Mouse (Mus musculus): ENCODE measurements around the gene Jph2. TPM values are rescaled to one million over a fixed set of nuclear protein-coding genes. Genes with fewer than 3 reads are reported as not detected.

Jph2 gene
- polyA plus RNA-seq, 1 experiment from 2014 or later, result 0.20 TPM

- Histone ChIP-seq H3K4me2 (ENCODE audit: low read depth, low read length) (no peak overlapping the region), H3K4me3 (ENCODE audit: low read depth, low read length) (no peak overlapping the region), H3K9me3 (ENCODE audit: control insufficient read depth, low read length) (no peaks in the 10 kb centered on the region), H3K9ac (replicated peaks; ENCODE audit: low read depth, low read length) (no peak overlapping the region), H3K27ac (ENCODE audit: low read depth, low read length) (no peak overlapping the region), H3K4me1 (ENCODE audit: control insufficient read depth, insufficient read depth, low read length) (no peaks in the 10 kb centered on the region), H3K27me3 (ENCODE audit: control insufficient read depth, insufficient read depth, low read length) (peaks cover 13% of the 10 kb centered on the region), H3K36me3 (ENCODE audit: control insufficient read depth, insufficient read depth, low read length) (no peaks in the 10 kb centered on the region)
- no peak for ATAC-seq (ENCODE audit: low read depth)
- 93% methylated on average over 5 of the region's 5 CpGs for WGBS
These were observed 18.4 kb downstream of the Jph2 start for GRCm38 (mm10) chr2:163379366-163379765.

- Histone ChIP-seq H3K36me3 (ENCODE audit: control insufficient read depth, insufficient read depth, low read length) (no peaks in the 10 kb centered on the region), H3K27me3 (ENCODE audit: control insufficient read depth, insufficient read depth, low read length) (peaks cover 13% of the 10 kb centered on the region), H3K27ac (ENCODE audit: low read depth, low read length) (no peak overlapping the region), H3K9ac (replicated peaks; ENCODE audit: low read depth, low read length) (no peak overlapping the region), H3K4me2 (ENCODE audit: low read depth, low read length) (no peak overlapping the region), H3K4me1 (ENCODE audit: control insufficient read depth, insufficient read depth, low read length) (no peaks in the 10 kb centered on the region), H3K4me3 (ENCODE audit: low read depth, low read length) (no peak overlapping the region), H3K9me3 (ENCODE audit: control insufficient read depth, low read length) (no peaks in the 10 kb centered on the region)
- no peak for ATAC-seq (ENCODE audit: low read depth)
- WGBS, result 42% methylated on average over 33 of the region's 33 CpGs
These were observed 21.7 kb downstream of the Jph2 start for GRCm38 (mm10) chr2:163376082-163376481.

- H3K4me2 ChIP-seq (ENCODE audit: low read depth, low read length), result no peak overlapping the region
- no peak overlapping the region for H3K9ac ChIP-seq (replicated peaks; ENCODE audit: low read depth, low read length)
- peaks cover 13% of the 10 kb centered on the region for H3K27me3 ChIP-seq (ENCODE audit: control insufficient read depth, insufficient read depth, low read length)
- H3K4me1 ChIP-seq (ENCODE audit: control insufficient read depth, insufficient read depth, low read length), result no peaks in the 10 kb centered on the region
- H3K27ac ChIP-seq (ENCODE audit: low read depth, low read length), result no peak overlapping the region
- no peak overlapping the region for H3K4me3 ChIP-seq (ENCODE audit: low read depth, low read length)
- no peaks in the 10 kb centered on the region for H3K9me3 ChIP-seq (ENCODE audit: control insufficient read depth, low read length)
- WGBS, result 45% methylated on average over 32 of the region's 35 CpGs
- H3K36me3 ChIP-seq (ENCODE audit: control insufficient read depth, insufficient read depth, low read length), result no peaks in the 10 kb centered on the region
- no peak for ATAC-seq (ENCODE audit: low read depth)
These were observed 22.3 kb downstream of the Jph2 start for GRCm38 (mm10) chr2:163375468-163375867.

- H3K4me1 ChIP-seq (ENCODE audit: control insufficient read depth, insufficient read depth, low read length), result no peaks in the 10 kb centered on the region
- H3K9ac ChIP-seq (replicated peaks; ENCODE audit: low read depth, low read length), result no peak overlapping the region
- H3K27me3 ChIP-seq (ENCODE audit: control insufficient read depth, insufficient read depth, low read length), result peaks cover 13% of the 10 kb centered on the region
- H3K4me3 ChIP-seq (ENCODE audit: low read depth, low read length), result no peak overlapping the region
- no peak overlapping the region for H3K27ac ChIP-seq (ENCODE audit: low read depth, low read length)
- H3K4me2 ChIP-seq (ENCODE audit: low read depth, low read length), result no peak overlapping the region
- ATAC-seq (ENCODE audit: low read depth), result no peak
- 77% methylated on average over 1 of the region's 1 CpGs for WGBS
- no peaks in the 10 kb centered on the region for H3K36me3 ChIP-seq (ENCODE audit: control insufficient read depth, insufficient read depth, low read length)
- no peaks in the 10 kb centered on the region for H3K9me3 ChIP-seq (ENCODE audit: control insufficient read depth, low read length)
These were observed 25.2 kb downstream of the Jph2 start for GRCm38 (mm10) chr2:163372627-163373026.

- Histone ChIP-seq H3K27ac (ENCODE audit: low read depth, low read length) (no peak overlapping the region), H3K4me3 (ENCODE audit: low read depth, low read length) (no peak overlapping the region), H3K9ac (replicated peaks; ENCODE audit: low read depth, low read length) (no peak overlapping the region), H3K4me2 (ENCODE audit: low read depth, low read length) (no peak overlapping the region), H3K36me3 (ENCODE audit: control insufficient read depth, insufficient read depth, low read length) (no peaks in the 10 kb centered on the region), H3K9me3 (ENCODE audit: control insufficient read depth, low read length) (no peaks in the 10 kb centered on the region), H3K27me3 (ENCODE audit: control insufficient read depth, insufficient read depth, low read length) (no peaks in the 10 kb centered on the region; the same call in none of the 2 replicates), H3K4me1 (ENCODE audit: control insufficient read depth, insufficient read depth, low read length) (no peaks in the 10 kb centered on the region)
- ATAC-seq (ENCODE audit: low read depth), result no peak
- WGBS, result 51% methylated on average over 4 of the region's 4 CpGs
These were observed 27.6 kb downstream of the Jph2 start for GRCm38 (mm10) chr2:163370175-163370574.

GRCm38 (mm10) chr2:163364785-163365541, 32.8 kb downstream of the Jph2 start:
- Histone ChIP-seq H3K36me3 (ENCODE audit: control insufficient read depth, insufficient read depth, low read length) (no peaks in the 10 kb centered on the region), H3K27me3 (ENCODE audit: control insufficient read depth, insufficient read depth, low read length) (no peaks in the 10 kb centered on the region), H3K4me1 (ENCODE audit: control insufficient read depth, insufficient read depth, low read length) (no peaks in the 10 kb centered on the region), H3K4me2 (ENCODE audit: low read depth, low read length) (no peak overlapping the region), H3K4me3 (ENCODE audit: low read depth, low read length) (no peak overlapping the region), H3K27ac (ENCODE audit: low read depth, low read length) (no peak overlapping the region), H3K9ac (replicated peaks; ENCODE audit: low read depth, low read length) (no peak overlapping the region), H3K9me3 (ENCODE audit: control insufficient read depth, low read length) (no peaks in the 10 kb centered on the region)
- 81% methylated on average over 18 of the region's 18 CpGs for WGBS
- ATAC-seq (ENCODE audit: low read depth), result no peak

- Histone ChIP-seq H3K4me3 (ENCODE audit: low read depth, low read length) (no peak overlapping the region), H3K36me3 (ENCODE audit: control insufficient read depth, insufficient read depth, low read length) (no peaks in the 10 kb centered on the region), H3K27me3 (ENCODE audit: control insufficient read depth, insufficient read depth, low read length) (no peaks in the 10 kb centered on the region), H3K4me1 (ENCODE audit: control insufficient read depth, insufficient read depth, low read length) (no peaks in the 10 kb centered on the region), H3K9me3 (ENCODE audit: control insufficient read depth, low read length) (no peaks in the 10 kb centered on the region), H3K9ac (replicated peaks; ENCODE audit: low read depth, low read length) (no peak overlapping the region), H3K27ac (ENCODE audit: low read depth, low read length) (no peak overlapping the region), H3K4me2 (ENCODE audit: low read depth, low read length) (no peak overlapping the region)
- ATAC-seq (ENCODE audit: low read depth), result no peak
- 83% methylated on average over 12 of the region's 12 CpGs for WGBS
These were observed 34.6 kb downstream of the Jph2 start for GRCm38 (mm10) chr2:163362940-163363921.

- WGBS, result 77% methylated on average over 16 of the region's 16 CpGs
These were observed 36.8 kb downstream of the Jph2 start for GRCm38 (mm10) chr2:163360858-163361623.

More at GRCm38 (mm10) chr2:163360858-163361623, 36.8 kb downstream of the Jph2 start:
- H3K9me3 ChIP-seq (ENCODE audit: control insufficient read depth, low read length), result no peaks in the 10 kb centered on the region
- no peaks in the 10 kb centered on the region for H3K4me1 ChIP-seq (ENCODE audit: control insufficient read depth, insufficient read depth, low read length)
- no peaks in the 10 kb centered on the region for H3K36me3 ChIP-seq (ENCODE audit: control insufficient read depth, insufficient read depth, low read length)
- no peak overlapping the region for H3K9ac ChIP-seq (replicated peaks; ENCODE audit: low read depth, low read length)
- H3K27me3 ChIP-seq (ENCODE audit: control insufficient read depth, insufficient read depth, low read length), result no peaks in the 10 kb centered on the region
- H3K27ac ChIP-seq (ENCODE audit: low read depth, low read length), result no peak overlapping the region
- no peak overlapping the region for H3K4me2 ChIP-seq (ENCODE audit: low read depth, low read length)
- H3K4me3 ChIP-seq (ENCODE audit: low read depth, low read length), result no peak overlapping the region
- ATAC-seq (ENCODE audit: low read depth), result no peak
